Mouse (Mus musculus) forebrain, embryonic 16.5 days (tissue): ENCODE results near the gene Hist1h2ba. TPM values are rescaled to one million over a fixed set of nuclear protein-coding genes. Genes with fewer than 3 reads are reported as not detected.

ENCODE experiments used
- ATAC-seq: fragments of 200-750 bp; cut with Nextera tagmentation; 2 replicates; pipeline ENCODE4 v1.8.0; 2017; ENCODE audit warnings: mild to moderate bottlenecking, moderate library complexity
- H3K27ac ChIP-seq: fragments of 300-500 bp; sonication (generic); 2 replicates; pipeline ENCODE4 v1.5.1; 2014; ENCODE audit warnings: low read length, control low read depth
- H3K27me3 ChIP-seq: fragments of 300-500 bp; sonication (generic); replicated peaks from 2 replicates; pipeline ENCODE4 v1.6.1; 2014; ENCODE audit warnings: low read length; ENCODE audit not compliant: control insufficient read depth, insufficient read depth
- H3K36me3 ChIP-seq: fragments of 300-500 bp; sonication (generic); 2 replicates; pipeline ENCODE4 v1.6.1; 2014; ENCODE audit not compliant: control insufficient read depth, insufficient read depth
- H3K4me1 ChIP-seq: fragments of 300-500 bp; sonication (generic); replicated peaks from 2 replicates; pipeline ENCODE4 v1.6.1; 2014; ENCODE audit warnings: low read length; ENCODE audit not compliant: control insufficient read depth, insufficient read depth
- H3K4me2 ChIP-seq: fragments of 300-500 bp; sonication (generic); 2 replicates; pipeline ENCODE4 v1.6.1; 2014; ENCODE audit warnings: mild to moderate bottlenecking, low read length, control low read depth
- H3K4me3 ChIP-seq: fragments of 300-500 bp; sonication (generic); replicated peaks from 2 replicates; pipeline ENCODE4 v1.5.1; 2014; ENCODE audit warnings: mild to moderate bottlenecking, low read length, control low read depth
- H3K9ac ChIP-seq: fragments of 300-500 bp; sonication (generic); replicated peaks from 2 replicates; pipeline ENCODE4 v1.6.1; 2014; ENCODE audit warnings: low read depth, low read length, control low read depth
- H3K9me3 ChIP-seq: fragments of 300-500 bp; sonication (generic); 2 replicates; pipeline ENCODE4 v1.6.1; 2016; ENCODE audit warnings: low read length; ENCODE audit not compliant: control insufficient read depth
- WGBS: fragments of 180-500 bp; shearing (Covaris S2); extraction: QIAGEN DNeasy Blood & Tissue Kit; methylation state at CpG from one replicate; pipeline ENCODE4 v1.1.7; 2014; 5-methylcytosine and 5-hydroxymethylcytosine counted together
- polyA plus RNA-seq: library from polyadenylated mRNA; unstranded; fragments of >200 nt; fragmentation: Nextera tagmentation; extraction: Ambion mirVana; gene quantifications from 2 replicates; pipeline ENCODE4 v1.2.1, GENCODE M21; 2015

The Hist1h2ba gene
- not detected in 2 replicates for polyA plus RNA-seq

- 95% methylated on average over 33 of the region's 39 CpGs for WGBS
- Histone ChIP-seq H3K4me3 (no peak within 1 kb of the TSS), H3K9ac (no peak within 1 kb of the TSS), H3K4me1 (peaks cover 2% of the 10 kb centered on the region; the same call in 1 of the 2 replicates), H3K27ac (no peak within 1 kb of the TSS), H3K36me3 (no peaks in the 10 kb centered on the region), H3K4me2 (no peak within 1 kb of the TSS), H3K27me3 (no peaks in the 10 kb centered on the region), H3K9me3 (no peaks in the 10 kb centered on the region)
- no peak for ATAC-seq
These were observed at the start of gene Hist1h2ba for GRCm38 (mm10) chr13:23933421-23934210. Hist1h2ba (minus strand) TSS chr13:23934156.

GRCm38 (mm10) chr13:23972271-23972670 lies 38.3 kb upstream of the Hist1h2ba start:
- Histone ChIP-seq H3K9ac (no peak overlapping the region), H3K27ac (no peak overlapping the region), H3K36me3 (no peaks in the 10 kb centered on the region), H3K4me3 (no peak overlapping the region), H3K4me2 (no peak overlapping the region), H3K27me3 (no peaks in the 10 kb centered on the region), H3K4me1 (peaks cover 9% of the 10 kb centered on the region), H3K9me3 (no peaks in the 10 kb centered on the region)
- no peak for ATAC-seq
- WGBS = 74% methylated on average over 5 of the region's 5 CpGs

DNA sequence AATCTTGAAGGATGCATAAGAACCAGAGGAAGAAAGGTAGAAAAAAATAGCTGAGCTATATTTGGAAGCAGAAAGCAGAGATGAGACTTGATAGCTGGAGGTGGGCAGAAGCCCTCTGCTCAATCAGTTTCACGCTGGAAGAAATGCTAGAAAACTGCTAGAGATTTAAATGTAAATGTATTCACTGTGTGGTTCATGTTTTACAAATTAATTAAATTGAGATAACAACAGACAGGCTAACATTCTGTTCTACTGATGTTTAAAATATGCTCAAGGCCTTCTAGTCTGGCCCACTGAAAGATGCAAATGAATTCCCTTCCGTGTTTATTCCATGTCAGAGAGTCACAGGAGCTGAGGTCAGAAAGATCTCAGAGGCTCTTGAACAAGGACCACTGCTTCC lies 37.9 kb upstream of the Hist1h2ba start:
- peak; percentile 81 for ATAC-seq

GRCm38 (mm10) chr13:23964909-23965308 lies 31.0 kb upstream of the Hist1h2ba start:
- Histone ChIP-seq H3K27ac (no peak overlapping the region), H3K27me3 (no peaks in the 10 kb centered on the region), H3K36me3 (no peaks in the 10 kb centered on the region), H3K9ac (no peak overlapping the region), H3K4me1 (no peaks in the 10 kb centered on the region; the same call in 1 of the 2 replicates), H3K4me3 (no peak overlapping the region), H3K4me2 (no peak overlapping the region), H3K9me3 (no peaks in the 10 kb centered on the region)
- 85% methylated on average over 2 of the region's 2 CpGs for WGBS
- ATAC-seq = no peak

More for the DNA sequence above, 37.9 kb upstream of the Hist1h2ba start:
- no peaks in the 10 kb centered on the region for H3K9me3 ChIP-seq
- H3K4me2 ChIP-seq = no peak overlapping the region
- H3K27me3 ChIP-seq = no peaks in the 10 kb centered on the region
- WGBS = 27% methylated on average over 2 of the region's 2 CpGs
- H3K36me3 ChIP-seq = no peaks in the 10 kb centered on the region
- H3K9ac ChIP-seq = no peak overlapping the region
- peaks cover 9% of the 10 kb centered on the region for H3K4me1 ChIP-seq
- no peak overlapping the region for H3K27ac ChIP-seq
- no peak overlapping the region for H3K4me3 ChIP-seq

GRCm38 (mm10) chr13:23959776-23960175 lies 25.8 kb upstream of the Hist1h2ba start:
- Histone ChIP-seq H3K27ac (no peak overlapping the region), H3K4me2 (no peak overlapping the region), H3K4me1 (no peaks in the 10 kb centered on the region; the same call in 1 of the 2 replicates), H3K36me3 (no peaks in the 10 kb centered on the region), H3K9me3 (no peaks in the 10 kb centered on the region), H3K4me3 (no peak overlapping the region), H3K9ac (no peak overlapping the region), H3K27me3 (no peaks in the 10 kb centered on the region)
- 21% methylated on average over 2 of the region's 2 CpGs for WGBS
- peak; percentile 55; the same call in 1 of the 2 replicates for ATAC-seq

DNA sequence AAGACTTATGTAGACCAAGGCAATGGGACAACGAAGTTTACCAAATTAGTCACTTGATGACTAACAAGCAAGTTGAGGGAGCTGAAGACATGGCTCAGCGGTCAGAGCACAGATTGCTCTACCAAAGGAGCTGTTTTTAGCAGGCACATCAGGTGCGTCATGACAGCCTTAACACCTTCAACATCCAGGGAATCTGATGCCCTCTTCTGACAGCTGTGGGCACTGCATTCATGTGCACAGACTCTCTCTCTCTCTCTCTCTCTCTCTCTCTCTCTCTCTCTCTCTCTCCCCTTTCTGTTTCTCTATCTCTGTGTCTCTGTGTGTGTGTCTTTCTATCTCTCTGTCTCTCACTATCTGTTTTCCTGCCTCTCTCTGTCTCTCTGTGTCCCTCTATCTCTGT lies 17.0 kb upstream of the Hist1h2ba start:
- Histone ChIP-seq H3K4me3 (no peak overlapping the region), H3K4me2 (no peak overlapping the region), H3K9ac (no peak overlapping the region), H3K36me3 (no peaks in the 10 kb centered on the region), H3K27me3 (no peaks in the 10 kb centered on the region), H3K27ac (no peak overlapping the region), H3K9me3 (no peaks in the 10 kb centered on the region), H3K4me1 (peaks cover 3% of the 10 kb centered on the region; the same call in 1 of the 2 replicates)
- ATAC-seq = no peak
- 77% methylated on average over 3 of the region's 3 CpGs for WGBS

GRCm38 (mm10) chr13:23949484-23950246 lies 15.7 kb upstream of the Hist1h2ba start:
- H3K36me3 ChIP-seq = no peaks in the 10 kb centered on the region
- no peak overlapping the region for H3K9ac ChIP-seq
- H3K9me3 ChIP-seq = no peaks in the 10 kb centered on the region
- H3K27ac ChIP-seq = peak overlapping the region; percentile 16; the same call in 1 of the 2 replicates
- peaks cover 3% of the 10 kb centered on the region; the same call in 1 of the 2 replicates for H3K4me1 ChIP-seq
- WGBS = 36% methylated on average over 14 of the region's 14 CpGs
- no peak overlapping the region for H3K4me2 ChIP-seq
- no peak overlapping the region for H3K4me3 ChIP-seq
- ATAC-seq = peak; percentile 89
- no peaks in the 10 kb centered on the region for H3K27me3 ChIP-seq

DNA sequence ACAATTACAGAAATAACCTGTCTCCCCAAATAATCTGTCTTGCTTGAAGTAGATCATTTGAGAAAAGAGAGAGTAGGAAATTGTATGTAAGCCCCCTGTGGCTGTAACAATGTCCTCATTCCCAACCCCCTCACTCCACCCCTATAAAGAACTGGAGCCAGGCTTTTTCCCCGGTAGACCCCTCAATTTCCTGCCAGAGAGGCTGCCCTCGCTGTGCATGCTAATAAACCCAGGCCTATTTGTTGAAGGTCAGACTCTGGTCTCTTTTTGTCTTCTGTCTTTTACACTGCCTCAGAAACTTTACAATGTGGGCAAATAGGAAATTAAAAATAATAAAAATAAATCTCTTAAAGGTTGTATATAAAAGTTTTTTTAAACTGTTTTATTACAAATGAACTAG lies 12.3 kb upstream of the Hist1h2ba start:
- no peak overlapping the region for H3K27ac ChIP-seq
- peaks cover 3% of the 10 kb centered on the region; the same call in 1 of the 2 replicates for H3K4me1 ChIP-seq
- no peaks in the 10 kb centered on the region for H3K9me3 ChIP-seq
- H3K27me3 ChIP-seq = no peaks in the 10 kb centered on the region
- no peak overlapping the region for H3K4me2 ChIP-seq
- no peak overlapping the region for H3K9ac ChIP-seq
- no peaks in the 10 kb centered on the region for H3K36me3 ChIP-seq
- H3K4me3 ChIP-seq = no peak overlapping the region
- WGBS = 23% methylated on average over 2 of the region's 2 CpGs
- no peak for ATAC-seq

GRCm38 (mm10) chr13:23942861-23943260 lies 8.9 kb upstream of the Hist1h2ba start:
- H3K4me1 ChIP-seq = peaks cover 7% of the 10 kb centered on the region; the same call in 1 of the 2 replicates
- H3K9me3 ChIP-seq = no peaks in the 10 kb centered on the region
- H3K4me2 ChIP-seq = no peak overlapping the region
- H3K4me3 ChIP-seq = no peak overlapping the region
- no peaks in the 10 kb centered on the region for H3K36me3 ChIP-seq
- no peak for ATAC-seq
- H3K27me3 ChIP-seq = no peaks in the 10 kb centered on the region
- 65% methylated on average over 2 of the region's 2 CpGs for whole genome bisulfite sequencing
- no peak overlapping the region for H3K9ac ChIP-seq
- no peak overlapping the region for H3K27ac ChIP-seq
